Mouse (Mus musculus): Measurements from ENCODE around the gene Nkx2-9.

Nkx2-9 gene

DNA sequence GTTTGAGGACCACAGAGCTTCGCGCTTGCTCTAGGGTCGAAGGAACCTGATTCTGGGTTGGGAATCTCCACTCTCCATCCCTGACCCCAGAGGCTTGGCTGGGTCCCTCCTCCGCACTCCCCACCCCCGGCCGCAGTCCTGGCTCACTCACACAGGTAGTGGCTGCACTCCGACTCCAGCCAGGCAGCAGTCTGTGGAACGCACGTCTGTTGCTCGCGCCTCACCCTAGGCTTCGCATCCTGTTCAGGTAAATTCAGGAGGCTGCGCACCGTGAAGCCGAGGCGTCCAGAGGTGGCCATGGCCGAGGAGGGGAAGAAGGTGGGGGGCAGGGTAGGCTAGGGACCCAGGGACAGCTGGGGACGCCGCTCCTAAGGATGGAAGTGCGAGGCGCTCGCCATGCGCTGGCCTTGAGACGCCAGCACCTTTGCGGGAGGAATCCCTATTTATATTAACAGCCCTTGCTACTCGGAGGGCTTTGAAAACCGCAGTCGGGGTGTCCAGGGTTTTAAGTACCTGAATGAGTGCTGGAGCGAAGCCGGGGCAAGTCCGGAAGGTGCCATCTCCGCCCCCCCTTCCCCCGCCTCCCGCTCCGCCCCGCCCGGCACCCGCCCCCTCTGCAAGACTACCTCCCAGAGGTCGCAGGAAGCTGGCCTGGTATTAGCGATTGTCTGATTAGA lies at the start of gene Nkx2-9:
Nkx2-9 (minus strand) TSS at position 524 of the 677 bp plus-strand sequence.
- DNase-seq (ENCODE audit: low spot score in 2 of 2), result no peak

DNA sequence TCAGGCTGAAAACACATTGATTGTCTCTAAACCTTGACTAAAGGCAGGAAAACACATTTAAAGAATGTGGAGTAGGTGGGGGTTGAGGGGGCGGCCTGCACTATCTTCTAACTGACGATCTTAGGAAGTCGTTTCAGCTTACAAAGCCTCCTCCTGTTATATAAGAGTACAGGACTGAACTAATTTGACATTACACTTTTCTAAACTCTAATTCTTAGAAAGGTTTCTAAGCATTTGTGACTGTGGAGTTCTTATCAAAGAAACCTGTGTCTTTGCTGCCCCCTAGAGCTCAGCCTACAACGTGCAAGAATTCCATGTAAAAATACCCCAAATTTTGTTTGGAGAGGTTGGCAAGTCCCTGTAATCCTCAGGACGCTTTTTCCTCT lies 24.1 kb upstream of the Nkx2-9 start:
- peak; percentile 10 to 28 for DNase-seq (ENCODE audit: low spot score in 2 of 2)

DNA sequence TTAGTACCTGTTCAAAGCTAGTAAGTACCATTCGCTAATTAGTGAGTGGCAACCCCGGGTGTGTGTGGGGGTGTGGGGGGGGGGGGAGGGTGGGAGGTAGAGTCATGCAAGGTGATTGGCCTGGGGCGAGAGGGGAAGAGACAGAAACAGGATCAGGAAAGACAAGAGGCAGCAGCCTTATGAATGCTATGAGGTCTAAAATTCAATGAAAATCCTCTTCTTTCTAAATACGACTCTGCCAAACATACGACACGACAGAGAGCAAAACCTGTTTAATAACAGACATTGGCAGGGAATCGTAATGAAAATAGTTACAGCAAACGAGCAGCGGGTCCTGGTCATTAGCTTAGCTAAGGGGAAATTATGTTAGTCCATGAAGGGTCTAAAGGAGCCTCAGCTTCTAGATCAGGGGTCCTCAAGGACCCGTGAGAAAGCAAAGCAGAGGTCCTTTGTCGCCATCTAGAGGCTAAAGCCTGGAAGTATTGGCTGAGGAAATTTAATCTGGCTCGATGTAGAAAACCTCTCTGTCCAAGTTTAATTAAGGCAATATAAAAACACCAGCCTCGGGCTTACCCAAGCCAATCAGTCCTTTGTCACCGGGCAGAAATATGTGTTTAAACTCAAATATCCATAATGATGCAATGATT lies 23.6 kb upstream of the Nkx2-9 start:
- peak in 1 of 2 experiments; percentile 11 for DNase-seq (ENCODE audit: low spot score in 2 of 2)

DNA sequence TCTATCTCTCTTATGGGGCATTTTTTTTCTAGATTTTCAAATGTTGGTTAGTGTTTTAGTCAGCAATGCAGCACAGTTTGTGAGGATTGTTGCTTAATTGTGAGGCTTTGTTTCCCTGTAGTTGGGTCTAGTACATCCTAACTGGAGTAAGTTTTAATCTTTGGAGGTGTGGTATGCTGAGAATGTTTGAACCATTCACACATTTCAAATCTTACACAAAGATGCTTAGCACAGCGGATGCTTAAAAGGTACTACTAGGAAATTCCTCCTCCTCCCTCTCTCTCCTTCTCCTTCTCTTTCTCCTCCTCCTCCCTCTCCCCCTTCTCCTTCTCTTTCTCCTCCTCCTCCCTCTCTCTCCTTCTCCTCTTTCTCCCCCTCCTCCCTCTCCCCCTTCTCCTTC lies 3.0 kb upstream of the Nkx2-9 start:
- DNase-seq (ENCODE audit: low spot score in 2 of 2), result no peak

DNA sequence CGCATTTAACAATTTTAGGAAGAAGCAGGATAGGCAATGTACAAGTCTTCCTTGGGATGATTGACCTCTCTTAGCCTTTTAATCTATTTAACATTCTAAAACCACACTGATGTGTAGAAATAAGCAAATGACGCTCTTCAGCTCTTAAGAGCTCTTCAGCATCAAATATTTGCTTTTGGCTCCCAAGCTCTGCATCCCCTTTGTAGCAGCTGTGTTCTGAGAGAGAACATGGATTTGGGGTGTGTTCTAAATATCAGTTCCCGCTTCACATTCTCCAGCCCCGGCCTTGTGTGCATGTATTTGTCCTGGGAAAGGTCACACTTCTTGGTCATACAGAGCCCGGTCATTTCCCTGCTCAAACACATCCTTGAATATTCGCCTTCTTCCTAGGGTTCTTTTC lies 2.3 kb upstream of the Nkx2-9 start:
- DNase-seq (ENCODE audit: low spot score in 2 of 2), result no peak

DNA sequence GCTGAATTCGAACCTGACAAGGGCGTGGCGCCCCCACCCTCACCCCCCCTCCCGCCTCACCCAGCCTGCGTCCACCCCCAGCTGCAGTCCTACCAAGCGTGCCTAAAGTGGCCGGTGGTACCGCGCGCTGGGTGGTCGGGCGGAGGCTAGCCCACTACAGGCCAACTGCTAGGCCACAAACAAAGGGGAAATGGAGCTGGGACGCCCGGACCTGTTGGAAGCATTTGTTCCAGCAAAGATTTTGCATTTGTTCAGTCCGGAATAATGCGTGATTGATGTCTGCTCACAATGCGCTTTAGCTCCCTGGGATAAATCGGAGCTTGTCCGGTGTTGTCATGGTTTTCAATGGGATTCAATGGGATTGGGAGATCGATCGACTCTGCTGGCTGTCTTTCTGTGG lies 1.4 kb upstream of the Nkx2-9 start:
- DNase-seq (ENCODE audit: low spot score in 2 of 2), result no peak

DNA sequence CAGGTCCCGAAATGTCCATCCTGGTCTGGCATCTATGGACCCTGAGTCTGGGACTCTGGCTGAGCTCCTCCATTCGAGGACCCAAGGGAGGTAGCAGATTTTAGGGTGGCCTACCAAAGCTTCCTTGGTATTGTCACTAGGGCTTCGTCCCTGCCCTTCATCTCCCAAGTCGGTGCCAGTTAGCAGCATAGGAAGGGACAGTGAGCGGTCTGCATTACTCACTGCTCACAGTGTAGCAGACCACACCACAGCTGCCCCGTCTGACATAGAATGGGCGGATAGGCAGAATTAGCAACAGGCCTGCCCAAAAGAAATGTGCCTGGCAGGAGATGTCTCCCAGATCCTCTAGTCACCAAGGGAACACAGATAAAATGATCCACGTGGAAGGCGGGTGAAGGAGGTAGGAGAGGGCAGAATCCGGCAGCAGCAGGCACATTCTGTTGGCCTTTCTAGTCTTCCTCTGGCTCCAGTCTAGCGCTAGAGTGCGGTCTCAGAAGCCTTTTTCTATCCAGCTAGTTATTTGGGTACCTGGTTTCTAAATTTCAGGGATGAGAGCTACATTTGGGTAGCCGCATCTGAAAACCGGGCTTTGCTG lies 929 bp upstream of the Nkx2-9 start:
- no peak for DNase-seq (ENCODE audit: low spot score in 2 of 2)

DNA sequence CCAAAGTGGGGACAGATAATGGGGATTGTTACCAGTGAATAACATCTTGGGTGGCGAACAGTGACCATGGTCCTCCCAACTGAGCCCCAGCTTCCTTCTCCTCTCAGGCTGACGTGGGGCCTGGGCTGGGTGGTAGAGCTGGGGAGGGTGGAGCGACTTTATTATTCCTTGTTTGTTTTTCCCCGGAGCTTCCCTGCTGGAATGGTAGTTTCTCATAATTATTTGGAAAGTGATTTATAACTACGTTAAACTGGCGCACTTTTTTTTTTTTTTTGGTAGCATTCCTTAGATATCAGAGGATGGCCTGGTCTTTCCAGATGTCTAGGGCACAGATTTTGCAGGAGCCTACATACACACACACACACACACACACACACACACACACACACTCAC lies 350 bp upstream of the Nkx2-9 start:
- DNase-seq (ENCODE audit: low spot score in 2 of 2), result no peak

DNA sequence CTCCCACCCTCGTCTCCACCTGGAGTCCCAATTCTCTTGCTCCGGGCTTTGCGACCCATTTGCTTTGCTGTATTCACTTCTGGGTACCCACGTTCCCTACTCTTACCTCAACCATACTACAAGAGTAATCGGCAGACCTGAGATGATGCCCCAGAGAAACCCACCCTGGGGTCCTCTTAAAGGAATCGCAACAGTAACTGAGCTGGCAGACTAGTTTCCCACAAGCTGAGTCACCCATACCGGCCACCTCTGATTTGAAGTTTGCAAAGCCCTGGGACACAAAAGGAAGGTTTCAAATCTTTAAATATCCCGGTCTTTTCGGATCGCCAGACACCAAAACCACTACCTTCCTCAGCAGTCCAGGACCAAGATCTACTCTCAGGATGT lies 742 bp downstream of the Nkx2-9 start:
- DNase-seq (ENCODE audit: low spot score in 2 of 2), result no peak

DNA sequence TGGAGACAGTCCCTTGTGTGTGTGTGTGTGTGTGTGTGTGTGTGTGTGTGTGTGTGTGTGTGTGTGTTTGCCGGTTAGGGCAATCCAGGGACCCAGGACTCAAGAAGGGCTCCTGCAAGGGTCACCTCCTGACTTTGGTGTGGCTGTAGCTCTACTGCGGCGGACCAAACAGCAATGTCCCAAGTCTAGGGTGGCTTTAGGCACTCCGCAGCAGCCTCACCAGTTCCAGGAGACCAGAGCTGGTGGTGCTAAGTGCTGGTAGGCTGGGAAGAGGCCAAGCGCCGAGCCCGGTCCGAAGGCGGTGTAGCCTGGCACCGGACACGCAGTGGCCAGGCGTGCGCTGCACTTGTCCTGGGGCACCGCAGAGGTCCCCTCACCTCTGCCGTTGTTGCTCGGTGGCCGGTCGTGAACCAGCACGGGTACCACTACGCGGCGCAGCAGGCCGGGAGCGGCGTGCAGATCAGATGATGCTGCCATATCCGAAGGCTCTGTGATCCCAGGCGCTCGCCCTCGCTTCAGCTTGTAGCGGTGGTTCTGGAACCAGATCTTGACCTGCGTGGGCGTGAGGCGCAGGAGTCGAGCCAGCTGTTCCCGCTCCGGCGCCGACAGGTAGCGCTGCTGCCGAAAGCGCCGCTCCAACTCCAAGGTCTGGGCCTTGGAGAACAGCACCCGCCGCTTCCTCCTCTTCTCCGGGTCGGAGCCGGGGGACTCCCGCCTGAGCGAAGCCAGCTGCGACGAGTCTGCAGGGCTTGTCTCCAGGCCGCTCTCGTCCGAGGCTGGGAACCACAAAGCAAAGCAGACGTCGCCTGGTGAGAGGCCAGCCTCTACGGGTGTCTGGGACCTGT lies 1.4 kb downstream of the Nkx2-9 start:
- peak in 1 of 2 experiments; percentile 7 for DNase-seq (ENCODE audit: low spot score in 2 of 2)

DNA sequence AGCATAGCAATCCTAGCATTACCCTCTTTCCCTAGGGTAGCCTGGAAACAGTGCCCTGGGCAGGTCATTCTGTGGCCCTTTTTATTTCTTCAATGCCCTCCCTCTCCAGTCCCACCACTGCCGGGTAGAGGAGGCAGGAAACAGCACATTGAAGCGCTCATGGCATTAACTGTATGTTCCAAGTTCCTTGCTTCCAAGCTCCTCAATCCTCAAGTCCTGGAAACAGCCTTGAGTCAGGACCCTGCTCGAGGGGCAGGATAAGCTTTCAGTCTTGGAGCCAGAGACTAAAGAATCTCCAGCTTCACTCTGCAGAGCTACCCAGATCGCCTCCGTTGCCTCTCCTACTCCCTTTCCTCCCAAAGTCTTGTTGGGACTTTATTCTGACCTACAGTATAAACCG lies 2.2 kb downstream of the Nkx2-9 start:
- no peak for DNase-seq (ENCODE audit: low spot score in 2 of 2)

DNA sequence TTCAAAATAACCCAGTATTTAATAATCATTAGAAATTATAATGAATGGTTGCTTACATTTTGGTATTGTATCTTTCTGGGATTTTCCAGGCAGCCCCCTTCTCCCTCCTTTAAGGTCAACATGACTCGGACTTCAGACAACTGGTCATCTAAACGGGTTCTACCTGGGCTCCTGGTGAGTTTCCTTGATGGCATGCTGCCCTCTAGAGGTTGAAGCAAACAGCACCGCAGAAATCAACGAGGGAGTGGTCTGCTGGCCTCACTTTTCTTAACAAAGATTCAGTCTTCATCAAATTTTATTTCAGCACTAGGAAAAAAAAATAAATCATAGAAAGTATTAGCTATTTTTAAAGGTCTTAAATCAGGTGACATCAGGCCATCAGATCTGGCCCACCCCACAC lies 21.4 kb downstream of the Nkx2-9 start:
- DNase-seq (ENCODE audit: low spot score in 2 of 2), result no peak

DNA sequence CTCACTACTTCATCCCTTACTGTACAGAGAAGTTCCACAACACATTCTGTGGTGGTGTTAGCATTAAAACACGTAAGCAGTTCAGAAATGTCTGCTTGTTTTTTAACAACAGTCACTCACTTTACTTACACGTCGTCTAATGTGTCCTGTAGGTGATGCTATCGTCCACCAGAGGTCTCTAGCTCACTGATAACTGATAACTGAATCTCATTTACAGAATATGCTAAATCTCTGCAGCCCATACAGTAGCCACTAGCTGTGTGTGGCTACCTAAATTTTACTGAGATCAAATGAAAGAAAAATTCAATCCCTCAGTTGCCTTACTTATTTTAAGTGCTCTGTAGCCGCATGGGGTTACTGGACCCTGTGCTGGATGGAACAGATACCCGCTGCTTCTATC lies 25.3 kb downstream of the Nkx2-9 start:
- DNase-seq (ENCODE audit: low spot score in 2 of 2), result no peak
